Mouse (Mus musculus) lung, postnatal 0 days (tissue): ENCODE measurements around the gene Pbx1.
A peak's percentile ranks its signal among the peaks of the same experiment; 100 is the strongest.

Source experiments
- CTCF ChIP-seq: IDR thresholded peaks from 2 replicates; pipeline ENCODE4 v1.5.1; 2016; ENCODE audit warnings: antibody characterized with exemption, mild to moderate bottlenecking
- EP300 ChIP-seq: IDR thresholded peaks from 2 replicates; pipeline ENCODE4 v1.6.1; 2016; ENCODE audit warnings: antibody characterized with exemption, mild to moderate bottlenecking, control low read depth

DNA sequence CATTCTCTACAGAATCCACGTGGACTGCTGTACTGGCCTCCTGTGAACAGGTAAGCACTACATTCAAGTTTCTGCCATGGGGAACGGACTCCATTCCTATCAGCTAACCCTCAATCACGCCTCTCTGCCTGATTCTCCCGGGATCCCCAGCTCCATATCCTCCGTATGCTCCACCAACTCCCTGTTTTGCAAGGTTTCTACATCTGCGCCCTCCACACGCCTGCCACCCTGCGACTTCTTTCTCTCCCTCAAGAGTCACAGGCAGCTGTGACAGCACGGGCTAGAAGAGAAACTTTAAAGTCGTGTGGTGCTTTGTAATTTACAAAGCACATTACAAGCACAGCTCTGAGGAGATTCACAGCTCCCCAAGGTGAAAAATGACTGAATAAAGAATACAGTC lies 23.3 kb downstream of the Pbx1 start:
- TF ChIP-seq CTCF (peak; percentile 7; the same call in 1 of the 2 replicates), EP300 (no peak)
